Mouse (Mus musculus): ENCODE results near the gene Arhgef26.

DNA sequence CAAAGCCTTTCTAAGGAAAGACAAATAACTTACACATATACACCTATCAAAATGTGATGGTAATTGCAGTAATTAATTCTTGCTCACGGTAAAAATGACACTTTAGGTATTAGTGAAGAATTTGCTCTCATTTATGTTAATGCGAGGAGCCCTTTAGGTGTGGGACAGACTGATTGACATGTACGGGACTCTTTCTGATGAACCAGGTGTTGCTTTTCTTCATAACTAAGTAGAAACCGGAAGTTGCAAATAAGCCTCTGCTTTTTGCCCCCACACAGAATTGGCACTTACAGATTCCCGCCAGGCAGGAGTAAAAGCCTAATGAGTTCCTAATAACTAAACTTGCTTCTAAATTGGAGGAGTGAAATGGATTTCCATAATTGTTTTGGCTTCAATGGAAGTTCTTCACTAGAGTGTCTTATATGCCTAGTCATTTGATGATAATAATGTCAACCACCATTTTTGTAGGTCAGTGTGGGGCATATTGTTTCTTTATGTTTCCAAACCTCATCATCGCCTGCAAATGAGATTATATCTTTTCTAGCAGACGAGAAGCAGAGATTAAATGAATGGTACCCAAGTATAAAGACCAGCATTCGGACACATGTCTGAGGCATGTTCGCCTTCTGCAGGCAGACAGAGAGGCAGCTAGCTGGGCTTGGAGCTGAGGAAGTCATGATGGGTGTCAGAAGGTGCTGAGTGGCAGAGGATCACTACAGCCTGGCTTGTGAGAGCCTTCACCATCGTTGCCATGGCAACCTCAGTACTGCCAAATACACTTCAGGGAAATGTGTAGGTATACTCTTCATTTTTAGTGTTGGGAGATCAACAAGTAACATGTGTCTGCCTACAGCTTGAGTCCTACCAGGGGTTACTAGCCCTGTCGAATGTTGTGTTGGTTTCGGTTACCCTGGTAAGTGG lies 61.9 kb downstream of the Arhgef26 start:
- TF ChIP-seq CTCF (IDR thresholded peaks at IDR 0.05) (no peak), EP300 (IDR thresholded peaks at IDR 0.05) (no peak)
